Mouse (Mus musculus): ENCODE measurements at regions not wholly inside any gene's neighbourhood (a gene's known extent, or its start where the extent isn't known, plus 50 kb on each side); places are given as distances from the start of the nearest gene placed in this dataset.

DNA sequence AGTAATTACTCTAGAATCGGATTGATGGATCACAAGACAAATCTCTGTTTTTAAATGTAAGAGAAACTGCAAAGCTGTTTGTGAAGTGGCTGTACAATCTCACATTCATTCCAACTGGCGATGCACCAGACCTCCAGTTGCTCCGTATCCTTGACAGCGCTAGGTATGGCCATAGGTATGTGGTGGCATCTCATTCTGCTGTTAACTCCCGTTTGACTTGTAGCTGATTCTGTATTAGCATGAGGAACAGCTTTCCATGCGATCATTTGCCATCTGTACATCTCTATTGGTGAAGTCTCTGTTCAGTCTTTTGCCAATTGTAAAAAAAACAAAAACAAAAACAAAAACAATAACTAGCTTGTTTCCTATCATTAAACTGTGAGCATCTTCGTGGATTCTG is 182.0 kb downstream of the Enc1 start:
- TF ChIP-seq CTCF (IDR thresholded peaks at IDR 0.05; ENCODE audit: borderline replicate concordance, extremely low read depth, insufficient read depth, insufficient read length) (no peak), POLR2A (IDR thresholded peaks at IDR 0.05; ENCODE audit: borderline replicate concordance, extremely low read depth, insufficient read depth, insufficient read length, poor library complexity, severe bottlenecking) (no peak)
